Mouse (Mus musculus) olfactory bulb, adult 2 months (tissue): ENCODE data around the gene Sorbs2. TPM values are rescaled to one million over a fixed set of nuclear protein-coding genes. Genes with fewer than 3 reads are reported as not detected.

Experiments
- H3K27ac ChIP-seq: fragments of 200-500 bp; 2 replicates; pipeline ENCODE4 v1.5.1; 2012; ENCODE audit warnings: low read depth, low read length; ENCODE audit not compliant: insufficient read depth
- H3K4me1 ChIP-seq: fragments of 200-500 bp; 2 replicates; pipeline ENCODE4 v1.6.1; 2012; ENCODE audit warnings: low read length; ENCODE audit not compliant: control insufficient read depth, insufficient read depth
- H3K4me3 ChIP-seq: fragments of 200-500 bp; 2 replicates; pipeline ENCODE4 v1.5.1; 2012; ENCODE audit warnings: mild to moderate bottlenecking, low read depth, low read length, moderate library complexity; ENCODE audit not compliant: insufficient read depth
- CTCF ChIP-seq: fragments of 200-500 bp; IDR thresholded peaks from 2 replicates; pipeline ENCODE4 v1.5.1; 2012; ENCODE audit warnings: low read depth, mild to moderate bottlenecking, low read length, moderate library complexity; ENCODE audit not compliant: insufficient read depth
- POLR2A ChIP-seq: fragments of 200-500 bp; IDR thresholded peaks from 2 replicates; pipeline ENCODE4 v1.6.1; 2012; ENCODE audit warnings: mild to moderate bottlenecking, low read depth, low read length, moderate library complexity; ENCODE audit not compliant: insufficient read depth
- WGBS: fragments of 180-500 bp; shearing (Covaris S2); methylation state at CpG from one replicate; pipeline ENCODE4 v1.1.7; 2018; 5-methylcytosine and 5-hydroxymethylcytosine counted together
- polyA plus RNA-seq: library from polyadenylated mRNA; stranded (reverse); fragments of >200 nt; gene quantifications from 2 replicates; pipeline ENCODE4 v1.2.4, GENCODE M21; 2012; ENCODE audit warnings: low replicate concordance; ENCODE audit not compliant: missing spikeins, insufficient read depth, insufficient read length

Sorbs2 gene
- polyA plus RNA-seq = not detected in 2 replicates

- WGBS = 6% methylated on average over 16 of the region's 16 CpGs
- TF ChIP-seq CTCF (no peak), POLR2A (no peak)
- peak within 1 kb of the TSS; percentile 52 for H3K4me3 ChIP-seq
- H3K4me1 ChIP-seq = no peaks in the 10 kb centered on the region
- peak within 1 kb of the TSS; percentile 11 for H3K27ac ChIP-seq
Measured at GRCm38 (mm10) chr8:45507634-45508321, at the start of gene Sorbs2. TSS of gene Sorbs2 (plus strand) at chr8:45507788.

GRCm38 (mm10) chr8:45457874-45458273 is 49.7 kb upstream of the Sorbs2 start:
- no peak for TF ChIP-seq POLR2A
- no peak for TF ChIP-seq CTCF
- Histone ChIP-seq H3K4me3 (no peak overlapping the region), H3K4me1 (no peaks in the 10 kb centered on the region), H3K27ac (no peak overlapping the region)

- TF ChIP-seq CTCF (no peak), POLR2A (no peak)
- Histone ChIP-seq H3K4me1 (no peaks in the 10 kb centered on the region), H3K27ac (no peak overlapping the region), H3K4me3 (no peak overlapping the region)
- 78% methylated on average over 2 of the region's 2 CpGs for WGBS
Measured at GRCm38 (mm10) chr8:45469006-45469405, 38.6 kb upstream of the Sorbs2 start.

GRCm38 (mm10) chr8:45469507-45470178 is 37.9 kb upstream of the Sorbs2 start:
- Histone ChIP-seq H3K4me1 (no peaks in the 10 kb centered on the region), H3K27ac (no peak overlapping the region), H3K4me3 (no peak overlapping the region)
- 43% methylated on average over 8 of the region's 8 CpGs for WGBS
- TF ChIP-seq POLR2A (no peak), CTCF (no peak)

- H3K4me1 ChIP-seq = no peaks in the 10 kb centered on the region
- no peak overlapping the region for H3K27ac ChIP-seq
- no peak overlapping the region for H3K4me3 ChIP-seq
- TF ChIP-seq POLR2A = no peak
- no peak for TF ChIP-seq CTCF
- WGBS = 76% methylated on average over 4 of the region's 4 CpGs
Measured at GRCm38 (mm10) chr8:45480886-45481285, 26.7 kb upstream of the Sorbs2 start.

GRCm38 (mm10) chr8:45486281-45486680 is 21.3 kb upstream of the Sorbs2 start:
- TF ChIP-seq CTCF (no peak), POLR2A (no peak)
- H3K27ac ChIP-seq = no peak overlapping the region
- no peak overlapping the region for H3K4me3 ChIP-seq
- WGBS = 64% methylated on average over 3 of the region's 3 CpGs
- no peaks in the 10 kb centered on the region for H3K4me1 ChIP-seq

- Histone ChIP-seq H3K4me1 (no peaks in the 10 kb centered on the region), H3K4me3 (no peak overlapping the region), H3K27ac (no peak overlapping the region)
- TF ChIP-seq POLR2A (no peak), CTCF (no peak)
- 93% methylated on average over 7 of the region's 7 CpGs for WGBS
Measured at GRCm38 (mm10) chr8:45503971-45504370, 3.6 kb upstream of the Sorbs2 start.

- Histone ChIP-seq H3K27ac (no peak overlapping the region), H3K4me3 (no peak overlapping the region), H3K4me1 (no peaks in the 10 kb centered on the region)
- TF ChIP-seq POLR2A = no peak
- TF ChIP-seq CTCF = no peak
- 86% methylated on average over 4 of the region's 4 CpGs for WGBS
Measured at GRCm38 (mm10) chr8:45506376-45506775, 1.2 kb upstream of the Sorbs2 start.

GRCm38 (mm10) chr8:45507277-45507633 is 333 bp upstream of the Sorbs2 start:
- H3K4me1 ChIP-seq = no peaks in the 10 kb centered on the region
- WGBS = 41% methylated on average over 8 of the region's 8 CpGs
- peak overlapping the region; percentile 52 for H3K4me3 ChIP-seq
- no peak overlapping the region for H3K27ac ChIP-seq
- TF ChIP-seq CTCF = no peak
- TF ChIP-seq POLR2A = no peak
